Mouse (Mus musculus): ENCODE results near the gene Gas2l1. TPM values are rescaled to one million over a fixed set of nuclear protein-coding genes. Genes with fewer than 3 reads are reported as not detected.

Gas2l1 gene
- polyA plus RNA-seq, 1 experiment from 2014 or later: 23.2 TPM

- Histone ChIP-seq H3K9me3 (replicated peaks; ENCODE audit: control insufficient read depth, low read length) (no peaks in the 10 kb centered on the region), H3K27me3 (ENCODE audit: control insufficient read depth, insufficient read depth, low read length) (peaks cover 76% of the 10 kb centered on the region), H3K9ac (ENCODE audit: low read depth, low read length) (peak overlapping the region; percentile 31), H3K27ac (ENCODE audit: low read depth, low read length) (no peak overlapping the region), H3K36me3 (ENCODE audit: control insufficient read depth, insufficient read depth, low read length) (no peaks in the 10 kb centered on the region), H3K4me2 (peak overlapping the region; percentile 67), H3K4me3 (ENCODE audit: low read depth, low read length) (peak overlapping the region; percentile 43), H3K4me1 (ENCODE audit: control insufficient read depth, insufficient read depth, low read length) (peaks cover 40% of the 10 kb centered on the region)
- WGBS (ENCODE audit: insufficient replicate concordance): 3% methylated on average over 57 of the region's 62 CpGs
- peak; percentile 24; the same call in 1 of the 2 replicates for ATAC-seq (replicated peaks; ENCODE audit: insufficient number of reproducible peaks, low FRiP score, low TSS enrichment)
Measured at GRCm38 (mm10) chr11:5061413-5062139, 3.6 kb downstream of the Gas2l1 start.

- Histone ChIP-seq H3K9me3 (replicated peaks; ENCODE audit: control insufficient read depth, low read length) (no peaks in the 10 kb centered on the region), H3K27me3 (ENCODE audit: control insufficient read depth, insufficient read depth, low read length) (peaks cover 83% of the 10 kb centered on the region), H3K36me3 (ENCODE audit: control insufficient read depth, insufficient read depth, low read length) (no peaks in the 10 kb centered on the region), H3K4me1 (ENCODE audit: control insufficient read depth, insufficient read depth, low read length) (peaks cover 43% of the 10 kb centered on the region), H3K27ac (ENCODE audit: low read depth, low read length) (no peak overlapping the region), H3K4me3 (ENCODE audit: low read depth, low read length) (peak overlapping the region; percentile 43), H3K4me2 (peak overlapping the region; percentile 67), H3K9ac (ENCODE audit: low read depth, low read length) (peak overlapping the region; percentile 31; the same call in 1 of the 2 replicates)
- ATAC-seq (replicated peaks; ENCODE audit: insufficient number of reproducible peaks, low FRiP score, low TSS enrichment): no peak
- 55% methylated on average over 25 of the region's 28 CpGs for WGBS (ENCODE audit: insufficient replicate concordance)
Measured at GRCm38 (mm10) chr11:5060756-5061412, 4.2 kb downstream of the Gas2l1 start.

- Histone ChIP-seq H3K4me3 (ENCODE audit: low read depth, low read length) (no peak overlapping the region), H3K4me2 (no peak overlapping the region)
Measured at GRCm38 (mm10) chr11:5059704-5060156, 5.4 kb downstream of the Gas2l1 start.

GRCm38 (mm10) chr11:5059230-5059629 is 5.9 kb downstream of the Gas2l1 start:
- WGBS (ENCODE audit: insufficient replicate concordance): 30% methylated on average over 14 of the region's 14 CpGs
- peaks cover 42% of the 10 kb centered on the region for H3K4me1 ChIP-seq (ENCODE audit: control insufficient read depth, insufficient read depth, low read length)

More at GRCm38 (mm10) chr11:5059704-5060156, 5.4 kb downstream of the Gas2l1 start:
- WGBS (ENCODE audit: insufficient replicate concordance): 10% methylated on average over 27 of the region's 27 CpGs
- no peaks in the 10 kb centered on the region for H3K36me3 ChIP-seq (ENCODE audit: control insufficient read depth, insufficient read depth, low read length)
- peaks cover 45% of the 10 kb centered on the region for H3K4me1 ChIP-seq (ENCODE audit: control insufficient read depth, insufficient read depth, low read length)
- H3K27me3 ChIP-seq (ENCODE audit: control insufficient read depth, insufficient read depth, low read length): peaks cover 89% of the 10 kb centered on the region
- no peaks in the 10 kb centered on the region for H3K9me3 ChIP-seq (replicated peaks; ENCODE audit: control insufficient read depth, low read length)
- H3K27ac ChIP-seq (ENCODE audit: low read depth, low read length): no peak overlapping the region
- no peak for ATAC-seq (replicated peaks; ENCODE audit: insufficient number of reproducible peaks, low FRiP score, low TSS enrichment)
- H3K9ac ChIP-seq (ENCODE audit: low read depth, low read length): no peak overlapping the region

GRCm38 (mm10) chr11:5058783-5059182 is 6.3 kb downstream of the Gas2l1 start:
- Histone ChIP-seq H3K9ac (ENCODE audit: low read depth, low read length) (no peak overlapping the region), H3K4me1 (ENCODE audit: control insufficient read depth, insufficient read depth, low read length) (peaks cover 37% of the 10 kb centered on the region), H3K27ac (ENCODE audit: low read depth, low read length) (no peak overlapping the region), H3K27me3 (ENCODE audit: control insufficient read depth, insufficient read depth, low read length) (peaks cover 84% of the 10 kb centered on the region), H3K4me3 (ENCODE audit: low read depth, low read length) (peak overlapping the region; percentile 55; the same call in 1 of the 2 replicates), H3K36me3 (ENCODE audit: control insufficient read depth, insufficient read depth, low read length) (no peaks in the 10 kb centered on the region), H3K9me3 (replicated peaks; ENCODE audit: control insufficient read depth, low read length) (no peaks in the 10 kb centered on the region), H3K4me2 (no peak overlapping the region)
- WGBS (ENCODE audit: insufficient replicate concordance): 31% methylated on average over 9 of the region's 9 CpGs
- ATAC-seq (replicated peaks; ENCODE audit: insufficient number of reproducible peaks, low FRiP score, low TSS enrichment): no peak

More at GRCm38 (mm10) chr11:5059230-5059629, 5.9 kb downstream of the Gas2l1 start:
- H3K27me3 ChIP-seq (ENCODE audit: control insufficient read depth, insufficient read depth, low read length): peaks cover 88% of the 10 kb centered on the region
- no peaks in the 10 kb centered on the region for H3K36me3 ChIP-seq (ENCODE audit: control insufficient read depth, insufficient read depth, low read length)
- H3K4me3 ChIP-seq (ENCODE audit: low read depth, low read length): no peak overlapping the region
- ATAC-seq (replicated peaks; ENCODE audit: insufficient number of reproducible peaks, low FRiP score, low TSS enrichment): no peak
- no peak overlapping the region for H3K4me2 ChIP-seq
- no peak overlapping the region for H3K27ac ChIP-seq (ENCODE audit: low read depth, low read length)
- no peak overlapping the region for H3K9ac ChIP-seq (ENCODE audit: low read depth, low read length)
- H3K9me3 ChIP-seq (replicated peaks; ENCODE audit: control insufficient read depth, low read length): no peaks in the 10 kb centered on the region

- no peak for ATAC-seq (replicated peaks; ENCODE audit: insufficient number of reproducible peaks, low FRiP score, low TSS enrichment)
Measured at GRCm38 (mm10) chr11:5057856-5058641, 7.1 kb downstream of the Gas2l1 start, which contains the start of gene Rasl10a. Rasl10a (plus strand) TSS chr11:5058128.

GRCm38 (mm10) chr11:5057541-5057855 is 7.6 kb downstream of the Gas2l1 start:
- 20% methylated on average over 8 of the region's 8 CpGs for WGBS (ENCODE audit: insufficient replicate concordance)

More at GRCm38 (mm10) chr11:5057856-5058641, 7.1 kb downstream of the Gas2l1 start, which contains the start of gene Rasl10a:
- H3K9me3 ChIP-seq (replicated peaks; ENCODE audit: control insufficient read depth, low read length): no peaks in the 10 kb centered on the region
- H3K9ac ChIP-seq (ENCODE audit: low read depth, low read length): peak within 1 kb of the TSS; percentile 58
- H3K27ac ChIP-seq (ENCODE audit: low read depth, low read length): no peak within 1 kb of the TSS
- H3K4me3 ChIP-seq (ENCODE audit: low read depth, low read length): peak within 1 kb of the TSS; percentile 55
- no peaks in the 10 kb centered on the region for H3K36me3 ChIP-seq (ENCODE audit: control insufficient read depth, insufficient read depth, low read length)
- 2% methylated on average over 68 of the region's 77 CpGs for WGBS (ENCODE audit: insufficient replicate concordance)
- H3K27me3 ChIP-seq (ENCODE audit: control insufficient read depth, insufficient read depth, low read length): peaks cover 76% of the 10 kb centered on the region
- H3K4me2 ChIP-seq: peak within 1 kb of the TSS; percentile 95
- H3K4me1 ChIP-seq (ENCODE audit: control insufficient read depth, insufficient read depth, low read length): peaks cover 36% of the 10 kb centered on the region

GRCm38 (mm10) chr11:5057064-5057463 is 8.1 kb downstream of the Gas2l1 start:
- ATAC-seq (replicated peaks; ENCODE audit: insufficient number of reproducible peaks, low FRiP score, low TSS enrichment): no peak
- Histone ChIP-seq H3K36me3 (ENCODE audit: control insufficient read depth, insufficient read depth, low read length) (no peaks in the 10 kb centered on the region), H3K27me3 (ENCODE audit: control insufficient read depth, insufficient read depth, low read length) (peaks cover 66% of the 10 kb centered on the region), H3K4me2 (no peak overlapping the region), H3K9me3 (replicated peaks; ENCODE audit: control insufficient read depth, low read length) (no peaks in the 10 kb centered on the region), H3K4me1 (ENCODE audit: control insufficient read depth, insufficient read depth, low read length) (peaks cover 32% of the 10 kb centered on the region), H3K27ac (ENCODE audit: low read depth, low read length) (no peak overlapping the region), H3K9ac (ENCODE audit: low read depth, low read length) (no peak overlapping the region), H3K4me3 (ENCODE audit: low read depth, low read length) (no peak overlapping the region)
- WGBS (ENCODE audit: insufficient replicate concordance): 59% methylated on average over 8 of the region's 8 CpGs

More at GRCm38 (mm10) chr11:5057541-5057855, 7.6 kb downstream of the Gas2l1 start:
- peak overlapping the region; percentile 58; the same call in 1 of the 2 replicates for H3K9ac ChIP-seq (ENCODE audit: low read depth, low read length)
- H3K4me1 ChIP-seq (ENCODE audit: control insufficient read depth, insufficient read depth, low read length): peaks cover 36% of the 10 kb centered on the region
- no peak for ATAC-seq (replicated peaks; ENCODE audit: insufficient number of reproducible peaks, low FRiP score, low TSS enrichment)
- peaks cover 71% of the 10 kb centered on the region for H3K27me3 ChIP-seq (ENCODE audit: control insufficient read depth, insufficient read depth, low read length)
- peak overlapping the region; percentile 55 for H3K4me3 ChIP-seq (ENCODE audit: low read depth, low read length)
- H3K4me2 ChIP-seq: peak overlapping the region; percentile 95
- H3K9me3 ChIP-seq (replicated peaks; ENCODE audit: control insufficient read depth, low read length): no peaks in the 10 kb centered on the region
- H3K27ac ChIP-seq (ENCODE audit: low read depth, low read length): no peak overlapping the region
- no peaks in the 10 kb centered on the region for H3K36me3 ChIP-seq (ENCODE audit: control insufficient read depth, insufficient read depth, low read length)

All from heart, embryonic 11.5 days (tissue).